Mouse (Mus musculus): ENCODE results near the gene Dazl. TPM values are rescaled to one million over a fixed set of nuclear protein-coding genes. Genes with fewer than 3 reads are reported as not detected.

The Dazl gene
- total RNA-seq, 2 experiments from 2014 or later, result 0.08 to 0.20 TPM

Other genes with a start within 250 kb of the Dazl start
- 10 to 100 TPM; 22.0 to 22.8 TPM for gene Rftn1, start 103.0 kb downstream of the Dazl start, total RNA-seq (2021)
- gene Plcl2, start 215.8 kb upstream of the Dazl start, total RNA-seq (2021), result 10 to 100 TPM; 27.5 to 31.2 TPM